Mouse (Mus musculus): Measurements from ENCODE around the gene Cbs. TPM values are rescaled to one million over a fixed set of nuclear protein-coding genes. Genes with fewer than 3 reads are reported as not detected.

Cbs gene
- polyA plus RNA-seq, 1 experiment from 2014 or later, result 70.1 TPM

GRCm38 (mm10) chr17:31576394-31577175 is 60.5 kb downstream of the Cbs start:
- no peak overlapping the region for H3K9ac ChIP-seq (replicated peaks)
- WGBS (ENCODE audit: insufficient replicate concordance), result 73% methylated on average over 10 of the region's 10 CpGs
- H3K27me3 ChIP-seq (ENCODE audit: insufficient read depth, low read length), result no peaks in the 10 kb centered on the region
- H3K4me1 ChIP-seq (ENCODE audit: insufficient read depth), result 0 out of 2 replicates have a peak, but pooled peaks cover 3% of the 10 kb centered on the region
- TF ChIP-seq CTCF (IDR thresholded peaks at IDR 0.05; ENCODE audit: low read depth) (no peak), EP300 (IDR thresholded peaks at IDR 0.05; ENCODE audit: low read depth) (no peak)
- H3K36me3 ChIP-seq (replicated peaks; ENCODE audit: insufficient read depth, low read length), result no peaks in the 10 kb centered on the region
- H3K4me3 ChIP-seq (ENCODE audit: low read depth, low read length), result no peak overlapping the region
- H3K4me2 ChIP-seq (ENCODE audit: low read depth, low read length), result no peak overlapping the region
- DNase-seq (no peak), ATAC-seq (no peak)
- no peaks in the 10 kb centered on the region for H3K9me3 ChIP-seq (ENCODE audit: low read length)
- H3K27ac ChIP-seq (ENCODE audit: low read depth), result no peak overlapping the region

- Histone ChIP-seq H3K27me3 (ENCODE audit: insufficient read depth, low read length) (no peaks in the 10 kb centered on the region), H3K4me2 (ENCODE audit: low read depth, low read length) (no peak overlapping the region), H3K9me3 (ENCODE audit: low read length) (no peaks in the 10 kb centered on the region), H3K9ac (replicated peaks) (no peak overlapping the region), H3K36me3 (replicated peaks; ENCODE audit: insufficient read depth, low read length) (no peaks in the 10 kb centered on the region), H3K4me1 (ENCODE audit: insufficient read depth) (0 out of 2 replicates have a peak, but pooled peaks cover 3% of the 10 kb centered on the region), H3K27ac (ENCODE audit: low read depth) (no peak overlapping the region), H3K4me3 (ENCODE audit: low read depth, low read length) (no peak overlapping the region)
- DNase-seq, result no peak
- 69% methylated on average over 7 of the region's 7 CpGs for WGBS (ENCODE audit: insufficient replicate concordance)
- no peak for ATAC-seq
- TF ChIP-seq EP300 (IDR thresholded peaks at IDR 0.05; ENCODE audit: low read depth), result no peak
- TF ChIP-seq CTCF (IDR thresholded peaks at IDR 0.05; ENCODE audit: low read depth), result no peak
These were observed 62.4 kb downstream of the Cbs start for GRCm38 (mm10) chr17:31574662-31575061.

GRCm38 (mm10) chr17:31571689-31572088 is 65.3 kb downstream of the Cbs start:
- no peak overlapping the region for H3K27ac ChIP-seq (ENCODE audit: low read depth)
- no peak overlapping the region for H3K9ac ChIP-seq (replicated peaks)
- no peaks in the 10 kb centered on the region for H3K9me3 ChIP-seq (ENCODE audit: low read length)
- H3K36me3 ChIP-seq (replicated peaks; ENCODE audit: insufficient read depth, low read length), result no peaks in the 10 kb centered on the region
- DNase-seq, result no peak
- peak; percentile 19; the same call in 1 of the 2 replicates for TF ChIP-seq CTCF (IDR thresholded peaks at IDR 0.05; ENCODE audit: low read depth)
- no peak for TF ChIP-seq EP300 (IDR thresholded peaks at IDR 0.05; ENCODE audit: low read depth)
- H3K4me1 ChIP-seq (ENCODE audit: insufficient read depth), result peaks cover 22% of the 10 kb centered on the region
- WGBS (ENCODE audit: insufficient replicate concordance), result 81% methylated on average over 5 of the region's 5 CpGs
- no peak for ATAC-seq
- no peak overlapping the region for H3K4me3 ChIP-seq (ENCODE audit: low read depth, low read length)
- H3K4me2 ChIP-seq (ENCODE audit: low read depth, low read length), result no peak overlapping the region
- no peaks in the 10 kb centered on the region for H3K27me3 ChIP-seq (ENCODE audit: insufficient read depth, low read length)

- DNase-seq (peak; percentile 46), ATAC-seq (no peak)
- H3K9me3 ChIP-seq (ENCODE audit: low read length), result no peaks in the 10 kb centered on the region
- no peak overlapping the region for H3K27ac ChIP-seq (ENCODE audit: low read depth)
- no peak overlapping the region for H3K4me3 ChIP-seq (ENCODE audit: low read depth, low read length)
- no peak overlapping the region for H3K9ac ChIP-seq (replicated peaks)
- H3K36me3 ChIP-seq (replicated peaks; ENCODE audit: insufficient read depth, low read length), result no peaks in the 10 kb centered on the region
- no peaks in the 10 kb centered on the region for H3K27me3 ChIP-seq (ENCODE audit: insufficient read depth, low read length)
- TF ChIP-seq EP300 (IDR thresholded peaks at IDR 0.05; ENCODE audit: low read depth) (no peak), CTCF (IDR thresholded peaks at IDR 0.05; ENCODE audit: low read depth) (no peak)
- 83% methylated on average over 9 of the region's 9 CpGs for WGBS (ENCODE audit: insufficient replicate concordance)
- no peak overlapping the region for H3K4me2 ChIP-seq (ENCODE audit: low read depth, low read length)
- peaks cover 31% of the 10 kb centered on the region for H3K4me1 ChIP-seq (ENCODE audit: insufficient read depth)
These were observed 66.6 kb downstream of the Cbs start for GRCm38 (mm10) chr17:31570321-31570925.

- DNase-seq (no peak), ATAC-seq (no peak)
- Histone ChIP-seq H3K4me3 (ENCODE audit: low read depth, low read length) (no peak overlapping the region), H3K36me3 (replicated peaks; ENCODE audit: insufficient read depth, low read length) (no peaks in the 10 kb centered on the region), H3K9me3 (ENCODE audit: low read length) (no peaks in the 10 kb centered on the region), H3K27ac (ENCODE audit: low read depth) (no peak overlapping the region), H3K27me3 (ENCODE audit: insufficient read depth, low read length) (no peaks in the 10 kb centered on the region), H3K4me2 (ENCODE audit: low read depth, low read length) (no peak overlapping the region), H3K4me1 (ENCODE audit: insufficient read depth) (peaks cover 31% of the 10 kb centered on the region), H3K9ac (replicated peaks) (no peak overlapping the region)
- no peak for TF ChIP-seq CTCF (IDR thresholded peaks at IDR 0.05; ENCODE audit: low read depth)
- no peak for TF ChIP-seq EP300 (IDR thresholded peaks at IDR 0.05; ENCODE audit: low read depth)
- WGBS (ENCODE audit: insufficient replicate concordance), result 79% methylated on average over 1 of the region's 1 CpGs
These were observed 67.3 kb downstream of the Cbs start for GRCm38 (mm10) chr17:31569756-31570155.

- Histone ChIP-seq H3K9me3 (ENCODE audit: low read length) (no peaks in the 10 kb centered on the region), H3K9ac (replicated peaks) (peak overlapping the region; percentile 97), H3K36me3 (replicated peaks; ENCODE audit: insufficient read depth, low read length) (no peaks in the 10 kb centered on the region), H3K4me2 (ENCODE audit: low read depth, low read length) (peak overlapping the region; percentile 97), H3K27me3 (ENCODE audit: insufficient read depth, low read length) (no peaks in the 10 kb centered on the region), H3K4me3 (ENCODE audit: low read depth, low read length) (peak overlapping the region; percentile 91), H3K27ac (ENCODE audit: low read depth) (0 out of 2 replicates have a peak overlapping the region, but pooled peaks have one; percentile 99), H3K4me1 (ENCODE audit: insufficient read depth) (peaks cover 35% of the 10 kb centered on the region)
- ATAC-seq (no peak), DNase-seq (no peak)
- TF ChIP-seq CTCF (IDR thresholded peaks at IDR 0.05; ENCODE audit: low read depth), result no peak
- no peak for TF ChIP-seq EP300 (IDR thresholded peaks at IDR 0.05; ENCODE audit: low read depth)
- 69% methylated on average over 6 of the region's 6 CpGs for WGBS (ENCODE audit: insufficient replicate concordance)
These were observed 70.8 kb downstream of the Cbs start for GRCm38 (mm10) chr17:31566276-31566675.

Measured in liver, postnatal 0 days (tissue).